Mouse (Mus musculus) limb, embryonic 14.5 days (tissue): Measurements from ENCODE around the gene Ccdc141. TPM values are rescaled to one million over a fixed set of nuclear protein-coding genes. Genes with fewer than 3 reads are reported as not detected.

Source experiments
- ATAC-seq: fragments of 200-750 bp; cut with Nextera tagmentation; 2 replicates; pipeline ENCODE4 v1.8.0; 2017; ENCODE audit warnings: low read depth, moderate number of reproducible peaks, moderate TSS enrichment; ENCODE audit not compliant: low FRiP score
- DNase-seq: peaks from one replicate; pipeline ENCODE4 v3.0.0-alpha.2; 2015; ENCODE audit warnings: low spot score
- H3K27ac ChIP-seq: fragments of 300-500 bp; sonication (generic); replicated peaks from 2 replicates; pipeline ENCODE4 v1.5.1; 2014; ENCODE audit warnings: low read depth, mild to moderate bottlenecking, low read length, moderate library complexity, mixed read lengths
- H3K27me3 ChIP-seq: fragments of 300-500 bp; sonication (generic); 2 replicates; pipeline ENCODE4 v1.6.1; 2014; ENCODE audit warnings: low read length, mixed read lengths; ENCODE audit not compliant: control insufficient read depth, insufficient read depth
- H3K36me3 ChIP-seq: fragments of 300-500 bp; sonication (generic); 2 replicates; pipeline ENCODE4 v1.6.1; 2014; ENCODE audit warnings: mild to moderate bottlenecking, low read length, moderate library complexity, mixed read lengths; ENCODE audit not compliant: control insufficient read depth, insufficient read depth
- H3K4me1 ChIP-seq: fragments of 300-500 bp; sonication (generic); 2 replicates; pipeline ENCODE4 v1.6.1; 2014; ENCODE audit warnings: antibody characterized with exemption, low read length, mixed read lengths; ENCODE audit not compliant: control insufficient read depth, insufficient read depth
- H3K4me2 ChIP-seq: fragments of 300-500 bp; sonication (generic); replicated peaks from 2 replicates; pipeline ENCODE4 v1.6.1; 2014; ENCODE audit warnings: low read depth, mild to moderate bottlenecking, low read length, moderate library complexity; ENCODE audit not compliant: severe bottlenecking
- H3K4me3 ChIP-seq: fragments of 300-500 bp; sonication (generic); replicated peaks from 2 replicates; pipeline ENCODE4 v1.5.1; 2014; ENCODE audit warnings: low read length
- H3K9ac ChIP-seq: fragments of 300-500 bp; sonication (generic); 2 replicates; pipeline ENCODE4 v1.6.1; 2014; ENCODE audit warnings: mild to moderate bottlenecking, low read depth, low read length, moderate library complexity; ENCODE audit not compliant: severe bottlenecking
- H3K9me3 ChIP-seq: fragments of 300-500 bp; sonication (generic); 2 replicates; pipeline ENCODE4 v1.6.1; 2016; ENCODE audit warnings: low read length; ENCODE audit not compliant: control insufficient read depth
- POLR2A ChIP-seq: fragments of 200-500 bp; IDR thresholded peaks from 2 replicates; pipeline ENCODE4 v1.8.0; 2012; ENCODE audit warnings: inconsistent platforms, mild to moderate bottlenecking, moderate library complexity, borderline replicate concordance; ENCODE audit not compliant: insufficient read depth, insufficient read length; ENCODE audit errors: extremely low read depth
- WGBS: fragments of 180-500 bp; shearing (Covaris S2); extraction: QIAGEN DNeasy Blood & Tissue Kit; methylation state at CpG from one replicate; pipeline ENCODE4 v1.1.7; 2014; 5-methylcytosine and 5-hydroxymethylcytosine counted together
- polyA plus RNA-seq, 2 experiments: library from polyadenylated mRNA; depleted of rRNA in 1 of 2; stranded (reverse) in 1 of 2; unstranded in 1 of 2; fragments of >200 nt; fragmentation: Nextera tagmentation in 1 of 2; extraction: Ambion mirVana in 1 of 2; gene quantifications; 2 replicates each; pipeline versions ENCODE4 v1.2.1 to v1.2.3; 2012 to 2014

The Ccdc141 gene
- polyA plus RNA-seq, 2 experiments, result 8.9 to 14.5 TPM

- TF ChIP-seq POLR2A, result no peak
These were observed 13.7 kb upstream of the Ccdc141 start for GRCm38 (mm10) chr2:77184049-77184571.

GRCm38 (mm10) chr2:77183646-77184045 lies 13.2 kb upstream of the Ccdc141 start:
- ATAC-seq, result no peak
- Histone ChIP-seq H3K27ac (no peak overlapping the region), H3K9me3 (no peaks in the 10 kb centered on the region), H3K27me3 (no peaks in the 10 kb centered on the region), H3K9ac (no peak overlapping the region), H3K4me3 (no peak overlapping the region), H3K4me2 (no peak overlapping the region), H3K4me1 (no peaks in the 10 kb centered on the region), H3K36me3 (peaks cover 23% of the 10 kb centered on the region)
- no peak for TF ChIP-seq POLR2A
- no peak for DNase-seq
- WGBS, result 91% methylated on average over 2 of the region's 2 CpGs

More at GRCm38 (mm10) chr2:77184049-77184571, 13.7 kb upstream of the Ccdc141 start:
- Histone ChIP-seq H3K36me3 (peaks cover 23% of the 10 kb centered on the region), H3K9me3 (no peaks in the 10 kb centered on the region), H3K4me1 (no peaks in the 10 kb centered on the region), H3K4me3 (no peak overlapping the region), H3K9ac (no peak overlapping the region), H3K4me2 (no peak overlapping the region), H3K27ac (no peak overlapping the region), H3K27me3 (no peaks in the 10 kb centered on the region)
- DNase-seq, result no peak
- 83% methylated on average over 8 of the region's 8 CpGs for WGBS
- ATAC-seq, result no peak

- no peak for TF ChIP-seq POLR2A
- H3K9me3 ChIP-seq, result no peaks in the 10 kb centered on the region
- no peaks in the 10 kb centered on the region for H3K4me1 ChIP-seq
- H3K4me3 ChIP-seq, result no peak overlapping the region
- H3K36me3 ChIP-seq, result peaks cover 21% of the 10 kb centered on the region
- ATAC-seq (no peak), DNase-seq (no peak)
- no peak overlapping the region for H3K9ac ChIP-seq
- WGBS, result 83% methylated on average over 6 of the region's 6 CpGs
- H3K27ac ChIP-seq, result no peak overlapping the region
- H3K27me3 ChIP-seq, result no peaks in the 10 kb centered on the region
- H3K4me2 ChIP-seq, result no peak overlapping the region
These were observed 12.6 kb upstream of the Ccdc141 start for GRCm38 (mm10) chr2:77182996-77183380.

GRCm38 (mm10) chr2:77182271-77182995 lies 12.0 kb upstream of the Ccdc141 start:
- Histone ChIP-seq H3K27ac (no peak overlapping the region), H3K4me2 (no peak overlapping the region), H3K36me3 (peaks cover 15% of the 10 kb centered on the region), H3K9ac (no peak overlapping the region), H3K4me1 (no peaks in the 10 kb centered on the region), H3K27me3 (no peaks in the 10 kb centered on the region), H3K4me3 (no peak overlapping the region), H3K9me3 (no peaks in the 10 kb centered on the region)
- ATAC-seq (no peak), DNase-seq (no peak)
- no peak for TF ChIP-seq POLR2A
- 68% methylated on average over 4 of the region's 4 CpGs for WGBS

GRCm38 (mm10) chr2:77177472-77177871 lies 7.0 kb upstream of the Ccdc141 start:
- H3K4me2 ChIP-seq, result no peak overlapping the region

More at GRCm38 (mm10) chr2:77177472-77177871, 7.0 kb upstream of the Ccdc141 start:
- H3K36me3 ChIP-seq, result peaks cover 4% of the 10 kb centered on the region; the same call in 1 of the 2 replicates
- no peak for DNase-seq
- no peak overlapping the region for H3K27ac ChIP-seq
- peaks cover 10% of the 10 kb centered on the region; the same call in 1 of the 2 replicates for H3K4me1 ChIP-seq
- no peaks in the 10 kb centered on the region for H3K27me3 ChIP-seq
- no peaks in the 10 kb centered on the region for H3K9me3 ChIP-seq
- TF ChIP-seq POLR2A, result no peak
- ATAC-seq, result no peak
- H3K9ac ChIP-seq, result no peak overlapping the region
- WGBS, result 25% methylated on average over 2 of the region's 2 CpGs
- no peak overlapping the region for H3K4me3 ChIP-seq
